Mouse (Mus musculus) myocyte (in vitro differentiated cells): ENCODE results near the gene Tmem107. TPM values are rescaled to one million over a fixed set of nuclear protein-coding genes. Genes with fewer than 3 reads are reported as not detected.

Experiments
- H3K27me3 ChIP-seq: one replicate; pipeline ENCODE4 v1.6.1; 2011; ENCODE audit not compliant: control insufficient read depth, insufficient read depth, insufficient read length
- H3K36me3 ChIP-seq: one replicate; pipeline ENCODE4 v1.6.1; 2011; ENCODE audit not compliant: control insufficient read depth, insufficient read depth
- H3K4me2 ChIP-seq: one replicate; pipeline ENCODE4 v1.6.1; 2011; ENCODE audit warnings: low read depth, control low read depth
- H3K4me3 ChIP-seq: one replicate; pipeline ENCODE4 v1.5.1; 2011; ENCODE audit warnings: mild to moderate bottlenecking, control low read depth, moderate library complexity
- H3K79me2 ChIP-seq: one replicate; pipeline ENCODE4 v1.6.1; 2011; ENCODE audit not compliant: control insufficient read depth, insufficient read depth
- H3ac ChIP-seq: one replicate; pipeline ENCODE4 v1.6.1; 2011; ENCODE audit not compliant: control insufficient read depth, insufficient read length
- CEBPB ChIP-seq: IDR thresholded peaks from 2 replicates; pipeline ENCODE4 v1.6.1; 2011; ENCODE audit warnings: mild to moderate bottlenecking, moderate library complexity; ENCODE audit not compliant: poor library complexity, insufficient read depth, severe bottlenecking
- E2F4 ChIP-seq: IDR thresholded peaks from one replicate; pipeline ENCODE4 v1.6.1; 2011; ENCODE audit warnings: mild to moderate bottlenecking, control low read depth, moderate library complexity; ENCODE audit not compliant: insufficient read depth
- MAX ChIP-seq: IDR thresholded peaks from one replicate; pipeline ENCODE4 v1.6.1; 2011; ENCODE audit warnings: low read depth, mild to moderate bottlenecking, control low read depth
- MYOD1 ChIP-seq, 3 experiments: IDR thresholded peaks; one replicate each; pipeline ENCODE4 v1.6.1; 2011; ENCODE audit warnings: control low read depth in 2 of 3, low read depth in 2 of 3, mild to moderate bottlenecking in 2 of 3, moderate library complexity in 1 of 3; ENCODE audit not compliant: insufficient read length in 2 of 3, control insufficient read depth in 1 of 3
- MYOG ChIP-seq, 3 experiments: IDR thresholded peaks; one replicate each; pipeline ENCODE4 v1.6.1; 2011; ENCODE audit warnings: control low read depth in 2 of 3, low read depth in 2 of 3, mild to moderate bottlenecking in 2 of 3; ENCODE audit not compliant: insufficient read length in 2 of 3, control insufficient read depth in 1 of 3, insufficient read depth in 1 of 3
- POLR2A ChIP-seq: IDR thresholded peaks from one replicate; pipeline ENCODE4 v1.6.1; 2011; ENCODE audit warnings: low read depth, mild to moderate bottlenecking, control low read depth, moderate library complexity; ENCODE audit not compliant: insufficient read length
- POLR2AphosphoS2 ChIP-seq: IDR thresholded peaks from one replicate; pipeline ENCODE4 v1.6.1; 2011; ENCODE audit warnings: low read depth, control low read depth; ENCODE audit not compliant: insufficient read length
- REST ChIP-seq: IDR thresholded peaks from one replicate; pipeline ENCODE4 v1.6.1; 2011; ENCODE audit warnings: mild to moderate bottlenecking, control low read depth, moderate library complexity; ENCODE audit not compliant: insufficient read depth, insufficient read length
- SRF ChIP-seq: IDR thresholded peaks from one replicate; pipeline ENCODE4 v1.6.1; 2011; ENCODE audit warnings: low read depth; ENCODE audit not compliant: control insufficient read depth, insufficient read length
- TCF12 ChIP-seq: IDR thresholded peaks from one replicate; pipeline ENCODE4 v1.6.1; 2011; ENCODE audit warnings: mild to moderate bottlenecking, control low read depth; ENCODE audit not compliant: poor library complexity, insufficient read depth, severe bottlenecking
- TCF3 ChIP-seq: IDR thresholded peaks from one replicate; pipeline ENCODE4 v1.6.1; 2011; ENCODE audit warnings: low read depth, control low read depth; ENCODE audit not compliant: insufficient read length
- USF1 ChIP-seq: IDR thresholded peaks from one replicate; pipeline ENCODE4 v1.6.1; 2011; ENCODE audit warnings: low read depth, mild to moderate bottlenecking, control low read depth, moderate library complexity
- polyA plus RNA-seq: library from polyadenylated mRNA; unstranded; fragments of >200 nt; fragmentation: generic; extraction: Trizol; gene quantifications from one replicate; pipeline ENCODE4 v1.2.1, GENCODE M21; 2012; ENCODE audit warnings: missing spikeins

The Tmem107 gene
- polyA plus RNA-seq, 1 experiment, result 29.5 TPM

DNA sequence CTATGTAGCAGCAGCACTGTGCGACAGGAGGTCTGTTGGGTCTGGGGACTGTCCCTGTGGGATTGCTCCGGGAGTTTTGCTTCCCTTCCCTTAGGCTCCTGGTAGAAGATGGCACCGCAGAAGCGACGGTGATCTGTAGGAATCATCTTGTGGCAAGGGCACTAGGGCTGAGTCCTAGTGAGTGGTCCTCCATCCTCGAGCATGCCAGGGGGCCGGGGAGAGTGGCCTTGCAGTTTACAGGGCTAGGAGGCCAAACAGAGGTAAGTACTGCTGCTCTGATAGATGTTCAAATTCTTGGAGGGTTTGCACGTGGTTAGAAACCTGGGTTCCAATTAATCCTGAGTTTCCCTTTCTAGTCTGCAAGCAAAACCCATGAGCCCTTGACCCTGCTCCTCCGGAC lies 35.2 kb upstream of the Tmem107 start:
- Histone ChIP-seq H3K4me2 (peak overlapping the region; percentile 40), H3K79me2 (no peaks in the 10 kb centered on the region), H3ac (no peak overlapping the region), H3K4me3 (no peak overlapping the region), H3K36me3 (peaks cover 4% of the 10 kb centered on the region), H3K27me3 (no peaks in the 10 kb centered on the region)
- TF ChIP-seq MAX, result no peak
- no peak for TF ChIP-seq MYOG (IDR thresholded peaks at IDR 0.05; ENCODE audit: control insufficient read depth in 1 of 3, insufficient read depth in 1 of 3, insufficient read length in 2 of 3, low read depth in 2 of 3)
- no peak for TF ChIP-seq REST
- no peak for TF ChIP-seq E2F4
- no peak for TF ChIP-seq MYOD1 (IDR thresholded peaks at IDR 0.05; ENCODE audit: control insufficient read depth in 1 of 3, insufficient read length in 2 of 3, low read depth in 2 of 3)
- no peak for TF ChIP-seq CEBPB
- no peak for TF ChIP-seq TCF12
- no peak for TF ChIP-seq POLR2AphosphoS2
- no peak for TF ChIP-seq SRF
- no peak for TF ChIP-seq POLR2A
- no peak for TF ChIP-seq USF1
- no peak for TF ChIP-seq TCF3

DNA sequence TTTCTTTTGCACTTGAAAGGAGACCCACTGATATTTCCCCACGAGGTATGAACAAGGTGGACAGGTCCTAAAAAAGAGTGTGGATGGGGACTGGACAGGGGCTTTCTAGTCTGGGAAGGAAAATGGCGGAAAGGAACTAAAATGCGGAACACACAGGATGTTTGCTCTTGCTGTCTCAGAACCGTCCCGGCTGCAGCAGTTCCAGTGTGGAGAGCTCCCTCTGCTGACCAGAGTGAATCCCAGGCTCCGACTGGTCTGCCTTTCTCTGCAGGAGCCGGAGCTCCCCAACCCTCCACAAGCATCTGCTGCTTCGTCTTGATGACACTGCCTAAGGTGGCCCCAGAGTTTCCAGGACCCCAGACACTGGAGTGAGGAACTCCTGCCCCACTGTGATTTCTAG lies 34.8 kb upstream of the Tmem107 start:
- peak overlapping the region; percentile 33 for H3K4me3 ChIP-seq
- H3K36me3 ChIP-seq, result peaks cover 4% of the 10 kb centered on the region
- peak overlapping the region; percentile 56 for H3K4me2 ChIP-seq

DNA sequence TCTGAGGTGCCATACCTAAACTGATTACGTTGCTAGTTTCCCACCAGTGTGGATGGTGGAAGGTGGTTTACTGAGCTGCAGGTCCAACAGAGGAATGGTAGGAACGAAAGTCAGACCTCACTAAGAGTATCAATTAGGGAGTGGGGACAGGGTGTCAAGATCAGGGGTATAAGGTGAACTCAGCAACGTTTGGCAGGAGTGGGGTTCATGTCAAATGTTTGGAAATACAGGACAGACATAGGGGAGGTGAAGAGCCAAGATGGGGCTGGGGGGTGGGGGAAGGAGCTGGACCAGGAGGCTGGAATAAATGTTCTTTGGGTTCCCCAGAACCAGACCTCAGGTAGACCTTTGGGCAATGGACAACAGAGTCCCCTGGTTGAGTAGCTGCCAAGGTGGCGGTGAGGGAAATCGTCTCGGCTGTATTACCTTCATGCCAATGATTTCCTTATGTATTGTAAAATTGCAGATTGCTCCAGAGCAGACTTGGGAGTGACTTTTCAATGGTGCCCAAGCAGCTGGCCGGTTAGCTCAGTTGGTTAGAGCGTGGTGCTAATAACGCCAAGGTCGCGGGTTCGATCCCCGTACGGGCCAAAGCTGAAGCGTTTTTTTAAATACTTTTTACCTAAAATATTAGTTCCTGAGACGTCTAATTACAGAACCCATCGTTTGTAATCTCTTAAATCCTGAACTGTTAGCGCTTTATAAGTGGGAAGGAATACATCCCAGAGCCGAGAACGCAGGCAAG lies 33.9 kb upstream of the Tmem107 start:
- Histone ChIP-seq H3K79me2 (no peaks in the 10 kb centered on the region), H3ac (no peak overlapping the region), H3K4me2 (peak overlapping the region; percentile 88), H3K36me3 (peaks cover 4% of the 10 kb centered on the region), H3K4me3 (peak overlapping the region; percentile 33), H3K27me3 (no peaks in the 10 kb centered on the region)
- TF ChIP-seq POLR2A, result no peak
- TF ChIP-seq CEBPB, result 0 out of 2 replicates have a peak, but pooled peaks have one; percentile 30
- no peak for TF ChIP-seq MAX

More for the DNA sequence above, 34.8 kb upstream of the Tmem107 start:
- H3K79me2 ChIP-seq, result no peaks in the 10 kb centered on the region
- TF ChIP-seq MYOG (IDR thresholded peaks at IDR 0.05; ENCODE audit: control insufficient read depth in 1 of 3, insufficient read depth in 1 of 3, insufficient read length in 2 of 3, low read depth in 2 of 3), result no peak
- TF ChIP-seq TCF12, result no peak
- TF ChIP-seq REST, result no peak
- TF ChIP-seq MYOD1 (IDR thresholded peaks at IDR 0.05; ENCODE audit: control insufficient read depth in 1 of 3, insufficient read length in 2 of 3, low read depth in 2 of 3), result no peak
- no peak for TF ChIP-seq POLR2A
- TF ChIP-seq USF1, result no peak
- TF ChIP-seq POLR2AphosphoS2, result no peak
- no peak for TF ChIP-seq TCF3
- TF ChIP-seq SRF, result no peak
- no peak for TF ChIP-seq CEBPB
- no peak for TF ChIP-seq MAX
- no peak for TF ChIP-seq E2F4
- no peak overlapping the region for H3ac ChIP-seq
- no peaks in the 10 kb centered on the region for H3K27me3 ChIP-seq

DNA sequence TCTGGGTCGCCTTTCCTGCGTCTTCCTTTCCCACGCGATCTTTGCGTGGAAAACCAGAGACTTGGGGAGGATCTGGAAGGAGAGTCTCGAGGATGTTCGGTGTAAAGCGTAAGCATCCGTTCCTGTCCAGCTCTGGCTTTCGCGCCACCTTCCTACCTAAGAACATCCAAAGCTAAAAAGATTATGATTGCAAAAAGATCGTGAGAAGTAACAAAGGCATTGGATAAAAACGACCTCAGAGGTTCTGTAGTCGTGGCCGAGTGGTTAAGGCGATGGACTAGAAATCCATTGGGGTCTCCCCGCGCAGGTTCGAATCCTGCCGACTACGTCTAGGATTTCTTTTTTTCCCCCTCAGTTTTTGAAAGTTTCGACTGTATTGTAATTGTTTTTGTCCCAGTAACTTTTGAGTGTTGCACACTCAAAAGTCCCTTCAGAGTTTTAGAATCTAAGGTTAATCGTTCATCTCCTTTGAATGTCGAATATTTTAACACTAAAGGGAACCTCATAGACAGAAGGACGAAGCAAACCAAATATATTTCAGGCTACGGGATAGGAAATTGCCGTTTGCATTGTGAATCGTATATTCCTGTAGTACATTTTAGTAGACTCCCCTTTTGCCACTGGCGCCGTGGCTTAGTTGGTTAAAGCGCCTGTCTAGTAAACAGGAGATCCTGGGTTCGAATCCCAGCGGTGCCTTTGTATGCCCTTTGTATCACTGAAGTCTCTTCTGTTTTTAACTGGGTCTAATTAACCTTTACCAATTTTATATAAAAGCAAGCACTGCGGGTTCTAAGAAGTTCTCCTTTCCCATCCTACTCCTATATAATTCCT lies 33.2 kb upstream of the Tmem107 start:
- Histone ChIP-seq H3K4me2 (peak overlapping the region; percentile 97), H3K36me3 (peaks cover 4% of the 10 kb centered on the region), H3K27me3 (no peaks in the 10 kb centered on the region), H3K79me2 (no peaks in the 10 kb centered on the region), H3ac (no peak overlapping the region), H3K4me3 (peak overlapping the region; percentile 33)
- no peak for TF ChIP-seq MYOG (IDR thresholded peaks at IDR 0.05; ENCODE audit: control insufficient read depth in 1 of 3, insufficient read depth in 1 of 3, insufficient read length in 2 of 3, low read depth in 2 of 3)
- TF ChIP-seq CEBPB, result 0 out of 2 replicates have a peak, but pooled peaks have one; percentile 24
- TF ChIP-seq E2F4, result peak; percentile 25
- TF ChIP-seq POLR2AphosphoS2, result no peak

DNA sequence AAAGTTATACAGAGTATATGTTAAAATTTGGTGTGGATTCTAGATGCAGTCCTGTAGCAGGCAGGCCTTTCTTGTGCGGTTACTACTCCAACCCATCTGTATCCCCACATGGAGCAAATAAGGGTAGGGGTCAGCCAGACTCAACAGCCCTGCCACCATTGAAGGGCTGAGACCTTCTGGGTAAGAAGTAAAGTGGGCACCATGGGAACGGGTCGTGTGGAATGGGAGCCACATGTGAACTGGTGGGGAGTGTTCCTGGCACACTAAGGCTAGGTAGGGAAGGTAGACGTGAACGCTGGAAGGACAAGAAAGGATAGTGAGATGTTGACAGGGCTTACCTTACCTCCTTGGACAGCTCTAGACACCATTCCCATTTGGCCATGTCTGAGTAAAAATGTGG lies 32.4 kb upstream of the Tmem107 start:
- Histone ChIP-seq H3K79me2 (no peaks in the 10 kb centered on the region), H3K4me2 (peak overlapping the region; percentile 97), H3K4me3 (peak overlapping the region; percentile 33), H3K36me3 (peaks cover 1% of the 10 kb centered on the region), H3ac (no peak overlapping the region), H3K27me3 (no peaks in the 10 kb centered on the region)
- no peak for TF ChIP-seq MYOD1 (IDR thresholded peaks at IDR 0.05; ENCODE audit: control insufficient read depth in 1 of 3, insufficient read length in 2 of 3, low read depth in 2 of 3)
- TF ChIP-seq TCF12, result no peak
- no peak for TF ChIP-seq REST
- no peak for TF ChIP-seq MAX
- no peak for TF ChIP-seq MYOG (IDR thresholded peaks at IDR 0.05; ENCODE audit: control insufficient read depth in 1 of 3, insufficient read depth in 1 of 3, insufficient read length in 2 of 3, low read depth in 2 of 3)
- TF ChIP-seq TCF3, result no peak
- TF ChIP-seq POLR2A, result no peak
- no peak for TF ChIP-seq POLR2AphosphoS2
- no peak for TF ChIP-seq E2F4
- no peak for TF ChIP-seq SRF
- no peak for TF ChIP-seq CEBPB
- no peak for TF ChIP-seq USF1
